Mouse (Mus musculus) brain, embryonic 14.5 days (tissue): ENCODE results near the gene Mrps6.

ENCODE experiments used
- CTCF ChIP-seq: fragments of 200-500 bp; IDR thresholded peaks from 2 replicates; pipeline ENCODE4 v1.5.1; 2012; ENCODE audit warnings: inconsistent platforms, mild to moderate bottlenecking, moderate library complexity, borderline replicate concordance; ENCODE audit not compliant: insufficient read depth, insufficient read length; ENCODE audit errors: extremely low read depth
- POLR2A ChIP-seq: fragments of 200-500 bp; IDR thresholded peaks from 2 replicates; pipeline ENCODE4 v1.6.1; 2012; ENCODE audit warnings: mild to moderate bottlenecking, inconsistent platforms, borderline replicate concordance; ENCODE audit not compliant: poor library complexity, insufficient read depth, insufficient read length, severe bottlenecking; ENCODE audit errors: extremely low read depth

- TF ChIP-seq POLR2A = no peak
- TF ChIP-seq CTCF = no peak
Observed at GRCm38 (mm10) chr16:92129843-92130242, 71.8 kb downstream of the Mrps6 start.
